Mouse (Mus musculus): ENCODE results near the gene Katnal1. TPM values are rescaled to one million over a fixed set of nuclear protein-coding genes. Genes with fewer than 3 reads are reported as not detected.

The Katnal1 gene
- polyA plus RNA-seq, 1 experiment from 2014 or later, result 23.6 TPM

GRCm38 (mm10) chr5:148950064-148950463 lies 20.9 kb upstream of the Katnal1 start:
- no peaks in the 10 kb centered on the region for H3K4me1 ChIP-seq (replicated peaks)
- WGBS, result 56% methylated on average over 15 of the region's 15 CpGs
- H3K27ac ChIP-seq, result 0 out of 2 replicates have a peak overlapping the region, but pooled peaks have one; percentile 8
- DNase-seq (ENCODE audit: low spot score), result no peak
- no peak overlapping the region for H3K4me3 ChIP-seq
- H3K27me3 ChIP-seq (ENCODE audit: insufficient read depth, poor library complexity, severe bottlenecking), result no peaks in the 10 kb centered on the region
- no peaks in the 10 kb centered on the region for H3K36me3 ChIP-seq
- H3K9me3 ChIP-seq, result no peaks in the 10 kb centered on the region

DNA sequence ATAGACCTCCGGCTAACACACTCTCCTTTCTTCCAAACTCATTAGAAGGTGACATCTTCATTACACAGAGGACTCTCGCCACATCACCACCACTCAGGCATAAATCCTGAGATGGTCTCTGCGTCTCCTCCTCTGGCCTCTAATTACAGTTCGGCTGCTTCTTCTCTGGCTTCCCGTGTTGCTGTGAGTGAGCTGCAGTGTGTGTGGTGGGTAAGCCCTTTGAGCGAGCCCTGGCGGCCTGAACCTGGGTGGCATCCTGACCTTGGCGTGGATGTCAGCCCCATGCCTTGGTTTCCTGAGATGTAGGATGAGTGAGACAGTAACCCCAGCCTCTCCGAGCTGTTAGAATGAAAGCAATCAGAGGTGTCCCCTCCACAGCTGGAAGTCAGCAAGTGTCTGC lies 19.5 kb upstream of the Katnal1 start:
- H3K4me3 ChIP-seq, result no peak overlapping the region
- H3K4me1 ChIP-seq (replicated peaks), result peaks cover 5% of the 10 kb centered on the region
- WGBS, result 78% methylated on average over 9 of the region's 9 CpGs
- no peak for DNase-seq (ENCODE audit: low spot score)
- no peaks in the 10 kb centered on the region for H3K27me3 ChIP-seq (ENCODE audit: insufficient read depth, poor library complexity, severe bottlenecking)
- no peaks in the 10 kb centered on the region for H3K36me3 ChIP-seq
- no peaks in the 10 kb centered on the region for H3K9me3 ChIP-seq
- no peak overlapping the region for H3K27ac ChIP-seq

DNA sequence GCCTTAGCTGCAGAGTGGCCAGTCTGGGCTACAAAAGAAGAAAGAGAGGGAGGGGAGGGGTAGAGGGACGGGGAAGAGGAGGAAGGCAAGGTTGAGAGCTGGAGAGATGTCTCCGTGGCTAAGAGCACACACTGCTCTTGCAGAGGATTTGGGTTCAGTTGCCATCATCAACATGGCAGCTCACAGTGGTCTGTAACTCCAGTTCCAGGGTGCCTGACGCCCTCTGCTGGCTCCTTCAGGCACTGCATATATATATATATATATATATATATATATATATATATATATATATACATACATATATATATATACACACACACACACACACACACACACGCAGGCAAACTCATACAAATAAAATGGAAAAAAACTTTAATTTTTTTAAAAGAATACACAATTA lies 18.3 kb upstream of the Katnal1 start:
- Histone ChIP-seq H3K36me3 (no peaks in the 10 kb centered on the region), H3K9me3 (peaks cover 7% of the 10 kb centered on the region), H3K27ac (no peak overlapping the region), H3K27me3 (ENCODE audit: insufficient read depth, poor library complexity, severe bottlenecking) (no peaks in the 10 kb centered on the region), H3K4me1 (replicated peaks) (peaks cover 14% of the 10 kb centered on the region), H3K4me3 (no peak overlapping the region)
- WGBS, result 68% methylated on average over 4 of the region's 4 CpGs
- no peak for DNase-seq (ENCODE audit: low spot score)

DNA sequence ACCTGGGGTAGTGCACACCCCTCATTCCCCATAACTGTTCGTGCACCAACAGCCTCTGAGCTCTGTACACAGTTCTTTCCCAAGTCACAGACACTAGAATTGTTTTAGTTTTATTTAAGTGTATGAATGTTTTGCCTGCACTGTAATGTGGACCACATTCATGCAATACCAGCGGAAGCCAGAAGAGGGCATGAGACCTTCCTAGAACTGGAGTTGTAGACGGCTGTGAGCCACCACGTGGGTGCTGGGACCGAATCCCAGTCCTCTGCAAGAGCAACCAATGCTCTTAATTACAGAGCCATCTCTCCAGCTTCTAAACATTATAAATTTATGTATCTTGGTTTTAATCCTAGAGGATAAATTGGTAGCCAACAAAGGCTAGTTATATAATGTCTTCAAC lies 17.7 kb upstream of the Katnal1 start:
- Histone ChIP-seq H3K27ac (no peak overlapping the region), H3K4me1 (replicated peaks) (peaks cover 14% of the 10 kb centered on the region), H3K4me3 (no peak overlapping the region), H3K9me3 (peaks cover 9% of the 10 kb centered on the region), H3K36me3 (no peaks in the 10 kb centered on the region), H3K27me3 (ENCODE audit: insufficient read depth, poor library complexity, severe bottlenecking) (no peaks in the 10 kb centered on the region)
- no peak for DNase-seq (ENCODE audit: low spot score)
- WGBS, result 73% methylated on average over 5 of the region's 5 CpGs

DNA sequence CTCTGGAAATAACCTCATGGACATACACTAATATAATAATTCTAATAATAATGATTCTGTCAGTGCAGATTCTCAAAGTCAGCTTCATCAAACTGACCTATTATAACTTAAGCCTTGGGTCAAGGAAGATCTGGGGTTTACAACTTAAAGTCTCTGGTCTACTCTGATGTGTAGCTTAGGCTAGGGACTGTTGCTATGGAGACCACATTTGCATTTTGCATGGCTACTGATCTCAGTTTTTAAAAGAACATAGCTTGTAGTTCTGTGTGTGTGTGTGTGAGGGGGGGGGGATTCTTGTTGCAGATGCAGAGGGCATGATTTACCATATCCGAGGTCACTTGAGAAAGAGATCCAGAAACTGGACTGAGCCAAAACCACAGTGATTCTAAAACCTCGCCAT lies 16.6 kb upstream of the Katnal1 start:
- Histone ChIP-seq H3K27ac (no peak overlapping the region), H3K27me3 (ENCODE audit: insufficient read depth, poor library complexity, severe bottlenecking) (no peaks in the 10 kb centered on the region), H3K9me3 (peaks cover 9% of the 10 kb centered on the region), H3K4me3 (no peak overlapping the region), H3K36me3 (no peaks in the 10 kb centered on the region), H3K4me1 (replicated peaks) (peaks cover 14% of the 10 kb centered on the region)
- WGBS, result 78% methylated on average over 2 of the region's 2 CpGs
- no peak for DNase-seq (ENCODE audit: low spot score)

GRCm38 (mm10) chr5:148944024-148944423 lies 14.9 kb upstream of the Katnal1 start:
- Histone ChIP-seq H3K36me3 (no peaks in the 10 kb centered on the region), H3K4me1 (replicated peaks) (peaks cover 22% of the 10 kb centered on the region), H3K27ac (peak overlapping the region; percentile 62), H3K9me3 (peaks cover 9% of the 10 kb centered on the region), H3K4me3 (no peak overlapping the region), H3K27me3 (ENCODE audit: insufficient read depth, poor library complexity, severe bottlenecking) (no peaks in the 10 kb centered on the region)
- 75% methylated on average over 8 of the region's 8 CpGs for WGBS
- DNase-seq (ENCODE audit: low spot score), result no peak

DNA sequence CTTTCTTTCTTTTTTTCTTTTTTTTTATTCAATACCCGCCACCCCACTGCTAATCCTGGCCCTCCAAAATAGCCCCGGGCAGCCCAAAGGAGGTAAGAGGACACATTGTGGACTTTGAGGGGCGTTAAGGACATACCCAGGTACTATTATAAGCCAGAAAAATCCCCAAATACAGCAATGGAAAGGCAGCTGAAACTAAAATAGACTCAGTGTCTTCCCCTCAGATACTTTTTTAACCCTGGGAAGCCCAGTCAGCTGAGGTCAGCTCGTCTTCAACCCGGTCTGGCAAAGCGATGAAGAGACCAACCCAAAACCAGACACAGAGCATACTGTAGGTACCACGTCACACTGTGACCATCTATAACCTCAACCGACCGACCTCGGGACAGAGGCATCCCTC lies 14.3 kb upstream of the Katnal1 start:
- Histone ChIP-seq H3K4me3 (no peak overlapping the region), H3K27ac (peak overlapping the region; percentile 62), H3K4me1 (replicated peaks) (peaks cover 22% of the 10 kb centered on the region), H3K9me3 (peaks cover 9% of the 10 kb centered on the region), H3K36me3 (no peaks in the 10 kb centered on the region), H3K27me3 (ENCODE audit: insufficient read depth, poor library complexity, severe bottlenecking) (no peaks in the 10 kb centered on the region)
- WGBS, result 70% methylated on average over 10 of the region's 10 CpGs
- DNase-seq (ENCODE audit: low spot score), result no peak

DNA sequence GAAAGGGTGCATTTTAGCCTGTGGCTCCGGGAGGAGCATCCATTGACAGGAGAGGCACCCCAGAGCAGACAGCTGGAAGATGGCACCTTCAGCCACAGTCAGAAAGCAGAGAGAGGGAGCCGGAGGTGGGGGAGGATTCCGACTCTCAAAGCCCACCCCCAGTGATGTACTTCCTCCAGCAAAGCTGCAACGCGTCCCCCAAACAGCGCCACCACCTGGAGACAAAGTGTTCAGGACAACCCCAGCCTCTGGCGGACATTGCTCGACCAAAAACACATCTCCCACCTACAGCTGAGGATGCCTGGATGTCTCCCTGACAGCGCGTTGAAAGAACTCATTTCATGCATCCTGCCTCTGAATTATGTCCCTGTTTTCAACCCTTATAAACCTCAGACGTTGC lies 13.8 kb upstream of the Katnal1 start:
- peak overlapping the region; percentile 62; the same call in 1 of the 2 replicates for H3K27ac ChIP-seq
- no peaks in the 10 kb centered on the region for H3K27me3 ChIP-seq (ENCODE audit: insufficient read depth, poor library complexity, severe bottlenecking)
- H3K9me3 ChIP-seq, result peaks cover 9% of the 10 kb centered on the region
- DNase-seq (ENCODE audit: low spot score), result no peak
- WGBS, result 52% methylated on average over 11 of the region's 11 CpGs
- no peak overlapping the region for H3K4me3 ChIP-seq
- H3K4me1 ChIP-seq (replicated peaks), result peaks cover 22% of the 10 kb centered on the region
- H3K36me3 ChIP-seq, result no peaks in the 10 kb centered on the region

GRCm38 (mm10) chr5:148942305-148942704 lies 13.2 kb upstream of the Katnal1 start:
- DNase-seq (ENCODE audit: low spot score), result no peak
- Histone ChIP-seq H3K9me3 (peaks cover 9% of the 10 kb centered on the region), H3K27ac (no peak overlapping the region), H3K27me3 (ENCODE audit: insufficient read depth, poor library complexity, severe bottlenecking) (no peaks in the 10 kb centered on the region), H3K4me1 (replicated peaks) (peaks cover 22% of the 10 kb centered on the region), H3K36me3 (no peaks in the 10 kb centered on the region), H3K4me3 (no peak overlapping the region)
- WGBS, result 93% methylated on average over 6 of the region's 6 CpGs

- Histone ChIP-seq H3K36me3 (no peaks in the 10 kb centered on the region), H3K4me1 (replicated peaks) (peaks cover 22% of the 10 kb centered on the region), H3K9me3 (peaks cover 9% of the 10 kb centered on the region), H3K4me3 (no peak overlapping the region), H3K27me3 (ENCODE audit: insufficient read depth, poor library complexity, severe bottlenecking) (no peaks in the 10 kb centered on the region), H3K27ac (peak overlapping the region; percentile 31; the same call in 1 of the 2 replicates)
- WGBS, result 93% methylated on average over 10 of the region's 10 CpGs
- DNase-seq (ENCODE audit: low spot score), result no peak
Observed at GRCm38 (mm10) chr5:148941867-148942266, 12.7 kb upstream of the Katnal1 start.

DNA sequence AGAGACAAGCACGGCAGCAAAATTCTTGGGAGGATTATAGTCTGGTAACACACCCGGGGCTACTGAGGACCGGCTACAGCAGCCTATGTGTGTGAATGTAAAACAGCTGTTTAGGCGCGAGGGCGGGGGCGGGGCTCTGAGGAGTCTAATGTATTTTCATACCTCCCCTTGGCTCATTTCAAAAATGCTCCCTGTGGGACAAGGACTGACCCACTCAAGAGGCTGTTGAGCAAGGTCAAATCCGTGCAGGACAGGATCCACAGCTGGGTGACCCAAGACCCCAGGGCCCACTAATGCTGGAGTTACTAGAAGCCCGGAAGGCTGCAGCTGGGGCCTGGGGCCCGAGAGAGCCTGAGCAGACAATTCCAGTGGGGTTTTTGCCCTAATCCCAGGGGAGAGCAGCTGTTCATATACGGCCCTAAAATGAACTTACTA lies 10.8 kb upstream of the Katnal1 start:
- peaks cover 26% of the 10 kb centered on the region for H3K4me1 ChIP-seq (replicated peaks)
- peaks cover 13% of the 10 kb centered on the region for H3K9me3 ChIP-seq
- no peak overlapping the region for H3K4me3 ChIP-seq
- H3K36me3 ChIP-seq, result no peaks in the 10 kb centered on the region
- peak overlapping the region; percentile 40; the same call in 1 of the 2 replicates for H3K27ac ChIP-seq
- DNase-seq (ENCODE audit: low spot score), result no peak
- no peaks in the 10 kb centered on the region for H3K27me3 ChIP-seq (ENCODE audit: insufficient read depth, poor library complexity, severe bottlenecking)
- WGBS, result 75% methylated on average over 11 of the region's 11 CpGs

GRCm38 (mm10) chr5:148936516-148936951 lies 7.4 kb upstream of the Katnal1 start:
- no peaks in the 10 kb centered on the region for H3K36me3 ChIP-seq
- no peaks in the 10 kb centered on the region for H3K27me3 ChIP-seq (ENCODE audit: insufficient read depth, poor library complexity, severe bottlenecking)
- no peak overlapping the region for H3K27ac ChIP-seq
- H3K4me1 ChIP-seq (replicated peaks), result peaks cover 22% of the 10 kb centered on the region
- H3K4me3 ChIP-seq, result no peak overlapping the region
- DNase-seq (ENCODE audit: low spot score), result no peak
- H3K9me3 ChIP-seq, result 0 out of 2 replicates have a peak, but pooled peaks cover 3% of the 10 kb centered on the region
- 87% methylated on average over 3 of the region's 3 CpGs for WGBS

DNA sequence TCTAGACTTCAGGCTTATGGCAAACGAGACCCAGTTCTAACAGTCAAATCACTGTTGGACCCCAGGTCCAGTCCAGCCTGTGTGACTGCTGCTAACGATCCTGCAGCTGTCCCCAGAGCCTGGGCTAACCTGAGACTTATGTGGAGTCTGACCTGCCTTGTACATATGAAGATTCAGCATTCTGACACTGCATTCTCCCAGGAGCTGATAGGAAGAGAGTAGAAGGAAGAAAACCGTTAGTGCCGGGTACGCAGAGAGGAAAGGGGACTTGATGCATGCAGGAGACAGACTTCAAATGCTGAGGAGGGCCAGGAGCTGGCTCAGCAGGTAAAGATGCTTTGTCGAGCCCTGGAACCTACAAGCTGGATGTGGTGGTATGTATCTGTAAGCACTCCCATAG lies 6.8 kb upstream of the Katnal1 start:
- WGBS, result 87% methylated on average over 6 of the region's 6 CpGs
- Histone ChIP-seq H3K4me3 (no peak overlapping the region), H3K9me3 (0 out of 2 replicates have a peak, but pooled peaks cover 3% of the 10 kb centered on the region), H3K27me3 (ENCODE audit: insufficient read depth, poor library complexity, severe bottlenecking) (no peaks in the 10 kb centered on the region), H3K4me1 (replicated peaks) (peaks cover 27% of the 10 kb centered on the region), H3K27ac (no peak overlapping the region), H3K36me3 (no peaks in the 10 kb centered on the region)
- DNase-seq (ENCODE audit: low spot score), result no peak
